Mouse (Mus musculus) kidney, postnatal 0 days (tissue): ENCODE measurements at regions not wholly inside any gene's neighbourhood (a gene's known extent, or its start where the extent isn't known, plus 50 kb on each side); places are given as distances from the start of the nearest gene placed in this dataset.

Experiments used
- ATAC-seq: fragments of 200-750 bp; cut with Nextera tagmentation; replicated peaks from 2 replicates; pipeline ENCODE4 v1.8.0; 2017; ENCODE audit warnings: low read depth, moderate number of reproducible peaks, moderate TSS enrichment, moderate library complexity; ENCODE audit not compliant: low FRiP score
- DNase-seq: peaks from one replicate; pipeline ENCODE4 v3.0.0-alpha.2; 2016; ENCODE audit warnings: low spot score
- H3K27ac ChIP-seq: fragments of 300-500 bp; sonication (generic); 2 replicates; pipeline ENCODE4 v1.5.1; 2014; ENCODE audit warnings: mild to moderate bottlenecking
- H3K27me3 ChIP-seq: fragments of 300-500 bp; sonication (generic); 2 replicates; pipeline ENCODE4 v1.6.1; 2014; ENCODE audit warnings: low read length, mixed read lengths; ENCODE audit not compliant: insufficient read depth
- H3K36me3 ChIP-seq: fragments of 300-500 bp; sonication (generic); 2 replicates; pipeline ENCODE4 v1.6.1; 2014; ENCODE audit warnings: low read length, mixed read lengths; ENCODE audit not compliant: insufficient read depth
- H3K4me1 ChIP-seq: fragments of 300-500 bp; sonication (generic); replicated peaks from 2 replicates; pipeline ENCODE4 v1.6.1; 2014; ENCODE audit warnings: antibody characterized with exemption, low read length, mixed read lengths; ENCODE audit not compliant: insufficient read depth
- H3K4me2 ChIP-seq: fragments of 300-500 bp; sonication (generic); 2 replicates; pipeline ENCODE4 v1.6.1; 2014; ENCODE audit warnings: mild to moderate bottlenecking, low read length, moderate library complexity, mixed read lengths
- H3K4me3 ChIP-seq: fragments of 300-500 bp; sonication (generic); replicated peaks from 2 replicates; pipeline ENCODE4 v1.5.1; 2014; ENCODE audit warnings: low read depth, low read length
- H3K9ac ChIP-seq: fragments of 300-500 bp; sonication (generic); 2 replicates; pipeline ENCODE4 v1.6.1; 2014; ENCODE audit warnings: low read depth, low read length
- H3K9me3 ChIP-seq: fragments of 300-500 bp; sonication (generic); replicated peaks from 2 replicates; pipeline ENCODE4 v1.6.1; 2016; ENCODE audit warnings: low read length, inconsistent platforms, mixed read lengths
- CTCF ChIP-seq: IDR thresholded peaks from 2 replicates; pipeline ENCODE4 v1.5.1; 2016; ENCODE audit warnings: antibody characterized with exemption, low read depth, mild to moderate bottlenecking, moderate library complexity
- WGBS: fragments of 180-500 bp; shearing (Covaris S2); extraction: QIAGEN DNeasy Blood & Tissue Kit; methylation state at CpG from one replicate; pipeline ENCODE4 v1.1.7; 2014; 5-methylcytosine and 5-hydroxymethylcytosine counted together

DNA sequence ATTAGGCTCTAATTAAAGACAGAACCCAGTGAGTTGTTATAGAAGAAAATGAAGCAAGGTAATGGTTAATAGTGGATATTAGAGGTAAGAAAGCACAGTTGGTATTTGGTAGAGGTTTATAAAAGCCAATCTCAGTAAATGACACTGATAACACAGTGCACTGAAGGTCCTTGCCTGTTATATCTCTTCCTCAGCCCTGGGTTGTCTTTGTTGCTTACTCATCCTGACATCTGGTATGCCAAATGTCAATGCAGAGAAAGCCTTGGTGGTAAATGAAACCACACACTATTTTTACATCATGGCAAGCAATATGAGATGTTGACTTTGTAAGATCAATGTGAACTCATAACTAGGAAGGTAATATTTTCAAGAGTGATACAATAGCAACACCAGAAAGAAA, 76.8 kb upstream of the Ndst4 start:
- no peak for DNase-seq
- no peaks in the 10 kb centered on the region for H3K27me3 ChIP-seq
- no peak overlapping the region for H3K27ac ChIP-seq
- no peaks in the 10 kb centered on the region for H3K9me3 ChIP-seq
- no peak for TF ChIP-seq CTCF
- no peaks in the 10 kb centered on the region for H3K4me1 ChIP-seq
- no peak overlapping the region for H3K4me2 ChIP-seq
- no peak for ATAC-seq
- H3K4me3 ChIP-seq: no peak overlapping the region
- H3K36me3 ChIP-seq: no peaks in the 10 kb centered on the region
- no peak overlapping the region for H3K9ac ChIP-seq

DNA sequence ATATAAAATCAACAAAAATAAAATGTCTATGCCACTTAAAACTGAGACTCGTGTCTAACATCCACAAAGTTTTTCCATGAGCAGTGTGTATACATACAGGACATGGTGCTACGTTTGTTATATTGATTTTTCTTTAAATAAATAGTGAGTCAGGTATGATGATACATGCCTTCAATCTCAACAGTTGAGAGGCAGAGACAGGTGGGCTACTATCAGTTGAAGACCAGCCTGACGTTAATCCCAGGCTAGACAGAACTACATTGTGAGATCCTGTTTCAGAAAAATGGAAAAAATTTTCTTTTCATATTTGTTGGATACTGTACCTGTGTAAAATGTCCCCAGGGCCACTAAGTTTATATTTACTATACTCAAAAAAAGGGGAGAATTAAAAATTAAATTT, 66.5 kb upstream of the Ndst4 start:
- no peak for DNase-seq

GRCm38 (mm10) chr3:125338178-125338692, 65.6 kb upstream of the Ndst4 start:
- Histone ChIP-seq H3K4me3 (no peak overlapping the region), H3K9ac (no peak overlapping the region), H3K27ac (no peak overlapping the region), H3K36me3 (no peaks in the 10 kb centered on the region), H3K27me3 (no peaks in the 10 kb centered on the region), H3K4me1 (no peaks in the 10 kb centered on the region), H3K4me2 (no peak overlapping the region), H3K9me3 (no peaks in the 10 kb centered on the region)
- DNase-seq (no peak), ATAC-seq (no peak)
- WGBS: 43% methylated on average over 6 of the region's 6 CpGs
- TF ChIP-seq CTCF: no peak

More for the DNA sequence above, 66.5 kb upstream of the Ndst4 start:
- Histone ChIP-seq H3K27me3 (no peaks in the 10 kb centered on the region), H3K36me3 (no peaks in the 10 kb centered on the region), H3K9me3 (no peaks in the 10 kb centered on the region), H3K27ac (no peak overlapping the region), H3K4me3 (no peak overlapping the region), H3K4me1 (no peaks in the 10 kb centered on the region), H3K4me2 (no peak overlapping the region), H3K9ac (no peak overlapping the region)
- no peak for ATAC-seq
- WGBS: 80% methylated on average over 3 of the region's 3 CpGs
- no peak for TF ChIP-seq CTCF
